Mouse (Mus musculus): ENCODE results near the gene Olfr338. TPM values are rescaled to one million over a fixed set of nuclear protein-coding genes. Genes with fewer than 3 reads are reported as not detected.
"Not testable (repeated sequence)": the region's sequence is repeated elsewhere in the genome, so short reads cannot be mapped to it uniquely, and the experiment has no call there.

Olfr338 gene
- not detected in 2 replicates for polyA plus RNA-seq (2015; fragmentation: Nextera tagmentation; extraction: Ambion mirVana)

DNA sequence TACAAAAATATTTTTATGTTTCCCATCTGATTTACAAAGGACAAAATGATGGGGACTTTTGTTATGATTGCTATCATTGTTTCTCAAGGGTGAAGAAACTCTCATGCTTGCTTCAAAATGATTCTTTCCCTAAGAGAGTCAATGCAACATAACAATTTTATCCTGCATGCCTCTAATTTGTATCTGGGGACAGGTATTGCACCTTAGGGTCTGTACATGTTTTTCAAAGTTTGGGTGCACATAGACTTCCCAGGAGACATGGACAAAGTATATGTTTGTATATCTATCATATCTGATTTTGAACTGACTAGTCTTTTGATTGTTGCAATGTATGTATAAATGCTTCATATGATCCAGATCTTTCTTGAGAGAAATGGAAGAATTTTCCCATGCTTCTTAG, at the start of gene Olfr338:
Gene Olfr338, plus strand, starts transcription at position 301 of the 400 bp plus-strand sequence.
- no peak within 1 kb of the TSS for H3K9ac ChIP-seq
- H3K36me3 ChIP-seq = no peaks in the 10 kb centered on the region
- no peaks in the 10 kb centered on the region for H3K27me3 ChIP-seq
- no peak within 1 kb of the TSS for H3K4me2 ChIP-seq
- no peak within 1 kb of the TSS for H3K27ac ChIP-seq
- H3K9me3 ChIP-seq = no peaks in the 10 kb centered on the region
- no peak for ATAC-seq (ENCODE audit: borderline replicate concordance, extremely low read depth, low FRiP score, low TSS enrichment)
- H3K4me1 ChIP-seq = no peaks in the 10 kb centered on the region
- no peak within 1 kb of the TSS for H3K4me3 ChIP-seq

DNA sequence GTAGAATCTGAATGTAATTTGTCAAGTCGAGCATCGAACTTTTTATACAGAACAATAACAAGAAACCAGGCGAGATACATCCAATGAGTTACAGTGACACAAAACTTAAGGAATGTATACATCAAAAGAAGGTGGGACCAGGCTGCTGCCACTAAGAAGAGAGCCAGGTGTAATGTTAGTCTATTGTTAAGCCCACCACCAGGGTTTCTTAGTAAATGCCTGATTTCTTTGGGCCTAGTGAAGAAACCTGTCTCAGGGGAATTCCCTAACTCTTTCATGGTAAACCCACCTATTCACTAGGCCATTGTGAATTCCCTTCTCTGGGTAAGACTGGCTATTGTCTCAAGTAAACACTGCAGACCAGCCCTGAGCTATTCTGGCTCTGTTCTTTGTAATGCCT, 41.9 kb downstream of the Olfr338 start:
- H3K9me3 ChIP-seq; H3K27ac ChIP-seq; H3K4me2 ChIP-seq; ATAC-seq (ENCODE audit: borderline replicate concordance, extremely low read depth, low FRiP score, low TSS enrichment); H3K36me3 ChIP-seq; H3K9ac ChIP-seq; H3K4me3 ChIP-seq; H3K27me3 ChIP-seq; H3K4me1 ChIP-seq: not testable (repeated sequence)
- WGBS = 75% methylated on average over 3 of the region's 3 CpGs

DNA sequence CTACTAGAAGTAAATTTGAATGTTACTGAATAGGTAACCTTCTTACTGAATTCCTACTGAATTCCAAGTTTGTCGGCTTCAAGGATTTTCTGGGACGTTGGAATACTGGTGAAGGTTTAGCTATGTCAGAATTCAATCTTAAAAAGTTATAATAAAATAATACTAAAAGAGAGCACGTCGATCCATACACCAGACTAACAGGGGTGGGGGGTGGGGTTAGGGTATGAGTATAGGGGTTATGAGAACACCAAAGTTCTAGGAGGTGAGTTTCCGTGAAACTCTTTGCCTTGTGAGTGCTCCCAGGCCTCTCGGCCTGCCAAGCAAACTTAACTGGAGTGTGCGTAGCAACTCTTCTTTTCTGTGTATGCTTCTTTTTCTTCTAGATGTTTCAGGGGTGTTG, 42.3 kb downstream of the Olfr338 start:
- not testable (repeated sequence) for ATAC-seq (ENCODE audit: borderline replicate concordance, extremely low read depth, low FRiP score, low TSS enrichment); H3K4me2 ChIP-seq; H3K4me3 ChIP-seq; H3K9me3 ChIP-seq; H3K9ac ChIP-seq; H3K36me3 ChIP-seq; H3K27ac ChIP-seq; H3K4me1 ChIP-seq; H3K27me3 ChIP-seq
- WGBS = 90% methylated on average over 7 of the region's 7 CpGs

DNA sequence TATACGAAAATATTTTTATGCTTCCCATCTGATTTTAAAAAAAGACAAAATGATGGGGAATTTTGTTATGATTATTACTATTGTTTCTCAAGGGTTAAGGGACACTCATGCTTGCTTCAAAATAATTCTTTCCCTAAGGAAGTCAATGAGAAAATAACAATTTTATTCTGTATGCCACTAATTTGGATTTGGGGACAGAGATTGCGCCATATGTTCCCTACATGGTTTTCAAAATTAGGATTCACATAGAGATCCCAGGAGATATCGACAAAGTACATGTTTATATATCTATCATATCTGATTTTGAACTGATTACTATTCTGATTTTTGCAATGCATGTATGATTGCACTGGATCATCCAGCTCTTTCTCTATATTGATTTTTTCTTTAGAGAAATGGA, 45.3 kb downstream of the Olfr338 start, which contains the start of gene Olfr339:
Gene Olfr339, plus strand, starts transcription at position 301 of the 400 bp plus-strand sequence.
- H3K9ac ChIP-seq = no peak within 1 kb of the TSS
- H3K27ac ChIP-seq = no peak within 1 kb of the TSS
- no peak within 1 kb of the TSS for H3K4me2 ChIP-seq
- H3K4me1 ChIP-seq = no peaks in the 10 kb centered on the region
- no peak within 1 kb of the TSS for H3K4me3 ChIP-seq
- WGBS = 77% methylated on average over 3 of the region's 3 CpGs
- H3K36me3 ChIP-seq = no peaks in the 10 kb centered on the region
- no peak for ATAC-seq (ENCODE audit: borderline replicate concordance, extremely low read depth, low FRiP score, low TSS enrichment)
- no peaks in the 10 kb centered on the region for H3K27me3 ChIP-seq
- H3K9me3 ChIP-seq = no peaks in the 10 kb centered on the region

Other genes with a start within 250 kb of the Olfr338 start
- gene Mrrf, start 237.1 kb upstream of the Olfr338 start, polyA plus RNA-seq (2015; fragmentation: Nextera tagmentation; extraction: Ambion mirVana) = 31.1 and 32.4 TPM in 2 replicates
- gene Rbm18, start 236.7 kb upstream of the Olfr338 start, polyA plus RNA-seq (2015; fragmentation: Nextera tagmentation; extraction: Ambion mirVana) = 70.5 and 73.5 TPM in 2 replicates
- 48.9 and 54.9 TPM in 2 replicates for gene Ptgs1, start 143.1 kb upstream of the Olfr338 start, polyA plus RNA-seq (2015; fragmentation: Nextera tagmentation; extraction: Ambion mirVana)
- not detected in 2 replicates for gene Olfr339, start 45.4 kb downstream of the Olfr338 start, polyA plus RNA-seq (2015; fragmentation: Nextera tagmentation; extraction: Ambion mirVana)
- gene Olfr340, start 79.1 kb downstream of the Olfr338 start, polyA plus RNA-seq (2015; fragmentation: Nextera tagmentation; extraction: Ambion mirVana) = not detected in 2 replicates
- not detected in 2 replicates for gene Olfr341, start 108.9 kb downstream of the Olfr338 start, polyA plus RNA-seq (2015; fragmentation: Nextera tagmentation; extraction: Ambion mirVana)
- not detected in 2 replicates for gene Olfr342, start 151.5 kb downstream of the Olfr338 start, polyA plus RNA-seq (2015; fragmentation: Nextera tagmentation; extraction: Ambion mirVana)
- gene Olfr344, start 193.1 kb downstream of the Olfr338 start, polyA plus RNA-seq (2015; fragmentation: Nextera tagmentation; extraction: Ambion mirVana) = not detected in 2 replicates